Mouse (Mus musculus) layer of hippocampus, postnatal 36 days (tissue): ENCODE data around the gene Zfp36l3. TPM values are rescaled to one million over a fixed set of nuclear protein-coding genes. Genes with fewer than 3 reads are reported as not detected.
"Not testable (repeated sequence)": the region's sequence is repeated elsewhere in the genome, so short reads cannot be mapped to it uniquely, and the experiment has no call there.

ENCODE experiments used
- DNase-seq, 2 experiments: peaks; one replicate each; pipeline ENCODE4 v3.0.0; 2022
- total RNA-seq, 2 experiments: library from RNA; stranded (reverse); gene quantifications; 2 replicates each; pipeline ENCODE4 v1.2.3; 2021

The Zfp36l3 gene
- not detected for total RNA-seq

DNA sequence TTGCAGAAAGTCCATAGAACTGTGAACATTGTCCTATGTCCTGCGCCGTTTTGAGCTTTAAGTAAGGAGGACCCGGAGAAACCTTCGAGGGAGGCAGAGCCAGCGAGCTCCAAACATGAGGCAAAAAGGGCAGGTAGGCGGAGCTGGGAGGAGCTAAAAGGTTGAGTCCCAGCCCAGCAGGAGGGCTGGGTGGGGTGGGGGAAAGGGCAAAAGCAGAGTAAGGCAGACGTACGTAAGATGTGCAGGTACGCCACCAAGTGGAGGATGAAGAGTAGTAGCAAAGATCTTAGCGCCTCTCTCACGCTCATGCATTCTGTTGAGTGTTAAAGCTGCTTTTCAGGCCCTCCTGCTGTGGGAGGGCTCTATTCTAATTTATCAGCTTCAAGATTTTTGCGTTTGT, at the start of gene Zfp36l3:
Zfp36l3 (minus strand) TSS at position 119 of the 400 bp plus-strand sequence.
- DNase-seq, result no peak

DNA sequence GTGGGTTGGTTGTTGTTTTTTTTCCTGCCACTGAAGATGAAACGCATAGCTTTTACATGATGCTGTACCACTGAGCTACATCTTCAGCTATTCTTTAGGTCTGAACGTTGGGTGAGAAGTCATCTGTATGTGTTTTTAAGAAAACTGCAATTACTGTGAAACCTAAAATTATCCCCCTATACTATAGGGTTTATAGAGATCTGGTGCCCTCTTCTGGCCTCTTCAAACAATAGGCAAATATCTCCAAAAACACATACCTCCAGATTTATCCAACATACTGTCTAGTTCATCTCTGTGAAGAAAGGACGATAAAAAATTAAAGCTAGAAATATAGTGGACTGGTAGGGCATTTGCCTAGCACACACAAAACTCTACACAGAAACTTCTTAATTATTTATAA, 22.9 kb upstream of the Zfp36l3 start:
- DNase-seq, result no peak

- not testable (repeated sequence) for DNase-seq
These were observed 21.3 kb upstream of the Zfp36l3 start, which contains the start of gene Xlr for GRCm38 (mm10) chrX:53797519-53797918. Gene Xlr, minus strand, starts transcription at chrX:53797706.

DNA sequence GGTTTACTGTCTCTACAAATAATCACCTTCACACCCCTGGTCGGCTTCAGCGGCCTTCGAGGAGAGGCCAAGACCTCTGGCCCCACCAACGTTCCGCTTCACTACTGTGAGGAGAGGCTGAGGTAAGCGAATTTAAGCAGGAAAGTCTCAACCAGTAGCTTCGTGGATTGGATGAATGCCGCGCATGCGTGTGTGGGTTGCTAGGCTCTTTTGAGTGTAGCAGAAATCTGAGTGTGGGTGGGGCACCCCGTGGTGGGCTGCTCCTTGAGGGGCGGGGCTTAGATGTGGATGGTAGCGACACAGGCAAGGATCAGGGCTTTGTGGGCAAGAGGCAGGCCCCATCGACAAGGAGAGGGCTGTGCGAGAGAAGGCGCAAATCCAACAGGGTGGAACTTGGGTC, 18.5 kb downstream of the Zfp36l3 start, which contains the start of gene 1700013H16Rik:
1700013H16Rik (minus strand) TSS at position 96 of the 400 bp plus-strand sequence.
- no peak for DNase-seq

GRCm38 (mm10) chrX:53752851-53753250, 23.3 kb downstream of the Zfp36l3 start:
- no peak for DNase-seq

- no peak for DNase-seq
These were observed 47.2 kb downstream of the Zfp36l3 start for GRCm38 (mm10) chrX:53728967-53729366.

DNA sequence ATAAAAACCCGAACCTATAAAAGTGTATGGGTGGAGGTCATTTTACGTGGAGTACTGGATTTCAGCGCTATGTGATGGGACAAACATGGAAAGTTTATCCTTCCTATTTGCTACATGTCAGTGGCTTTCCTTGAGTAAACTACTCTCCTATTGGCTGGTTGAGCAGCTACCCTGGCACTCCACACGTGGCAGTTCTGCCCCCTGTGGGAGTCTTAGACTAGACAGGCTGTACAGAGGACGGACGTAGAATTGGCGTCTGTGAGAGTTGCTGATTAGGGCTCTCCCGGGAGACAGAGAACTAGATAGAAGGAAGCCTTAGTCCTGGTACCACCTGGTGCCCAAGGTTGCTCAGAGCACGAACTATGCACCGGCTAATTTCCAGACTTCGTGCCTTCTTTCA, 51.6 kb downstream of the Zfp36l3 start, which contains the start of gene 4930502E18Rik:
4930502E18Rik (plus strand) TSS at position 231 of the 400 bp plus-strand sequence.
- DNase-seq, result no peak

Other genes with a start within 250 kb of the Zfp36l3 start
- gene Rtl8c, start 168.4 kb downstream of the Zfp36l3 start, total RNA-seq, result 100 to 1,000 TPM; 175 to 179 TPM
- gene Gm14597, start 167.4 kb downstream of the Zfp36l3 start, total RNA-seq, result not detected
- gene Rtl8a, start 132.7 kb downstream of the Zfp36l3 start, total RNA-seq, result 100 to 1,000 TPM; 187 to 256 TPM
- gene Rtl8b, start 106.0 kb downstream of the Zfp36l3 start, total RNA-seq, result 100 to 1,000 TPM; 177 to 197 TPM
- under 1 TPM; 0.32 to 0.43 TPM for gene 4930502E18Rik, start 51.6 kb downstream of the Zfp36l3 start, total RNA-seq
- not detected for gene 1700013H16Rik, start 18.6 kb downstream of the Zfp36l3 start, total RNA-seq
- gene Xlr, start 21.3 kb upstream of the Zfp36l3 start, total RNA-seq, result 1 to 10 TPM in 1 of 2 experiments, under 1 TPM in 1; 0.65 to 1.6 TPM